Mouse (Mus musculus) stomach, postnatal 0 days (tissue): ENCODE data around the gene Mtfmt.

Experiments
- CTCF ChIP-seq: IDR thresholded peaks from 2 replicates; pipeline ENCODE4 v1.5.1; 2016; ENCODE audit warnings: antibody characterized with exemption, low read depth, mild to moderate bottlenecking, moderate library complexity
- EP300 ChIP-seq: optimal IDR thresholded peaks from 2 replicates; pipeline ENCODE3; 2016; ENCODE audit warnings: antibody characterized with exemption

DNA sequence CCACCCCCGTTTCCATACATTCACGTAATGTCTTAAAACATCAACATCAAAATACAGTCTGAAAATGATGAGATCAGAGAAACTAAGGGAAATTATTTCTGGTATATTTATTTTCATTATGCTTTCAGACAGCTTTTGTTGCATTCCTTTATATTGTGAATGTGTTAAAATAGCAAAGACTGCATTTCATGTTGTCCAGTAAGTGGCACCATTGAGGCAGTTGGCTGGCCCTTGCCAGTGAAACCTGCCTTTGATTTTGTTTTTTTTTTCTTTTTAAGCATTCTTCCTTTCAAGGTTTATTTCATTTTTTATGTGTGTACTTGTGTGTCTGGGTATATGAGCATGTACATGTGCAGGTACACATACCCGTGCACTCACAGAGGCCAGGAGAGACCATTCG lies 9.1 kb downstream of the Mtfmt start:
- TF ChIP-seq CTCF (peak; percentile 42), EP300 (no peak)
